Mouse (Mus musculus) CH12.LX (cell line): Measurements from ENCODE around the gene Fgf14.

Experiments used
- BHLHE40 ChIP-seq: IDR thresholded peaks from 2 replicates; pipeline ENCODE4 v1.6.1; 2011; ENCODE audit warnings: mild to moderate bottlenecking, low read depth, low read length, improper control_type of control experiment
- CTCF ChIP-seq, 2 experiments: IDR thresholded peaks in 1 of 2; conservative IDR thresholded peaks in 1 of 2; 2 replicates each; pipeline ENCODE4 v1.5.1; 2011 to 2012; ENCODE audit warnings: low read depth in 2 of 2, low read length in 2 of 2, improper control_type of control experiment in 1 of 2, inconsistent platforms in 1 of 2, mild to moderate bottlenecking in 1 of 2, moderate library complexity in 1 of 2
- ELF1 ChIP-seq: IDR thresholded peaks from 2 replicates; pipeline ENCODE4 v1.6.1; 2014; ENCODE audit warnings: low read depth, mild to moderate bottlenecking, inconsistent platforms, low read length, improper control_type of control experiment
- EP300 ChIP-seq: IDR thresholded peaks from 2 replicates; pipeline ENCODE4 v1.6.1; 2011; ENCODE audit warnings: low read length, improper control_type of control experiment
- IRF4 ChIP-seq: IDR thresholded peaks from 2 replicates; pipeline ENCODE4 v1.6.1; 2014; ENCODE audit warnings: low read depth, mild to moderate bottlenecking, inconsistent platforms, low read length, improper control_type of control experiment
- JUND ChIP-seq: conservative IDR thresholded peaks from 2 replicates; pipeline ENCODE4 v1.6.1; 2011; ENCODE audit warnings: low read depth, low read length, improper control_type of control experiment
- NELFE ChIP-seq: IDR thresholded peaks from 2 replicates; pipeline ENCODE4 v1.6.1; 2011; ENCODE audit warnings: low read depth, low read length, improper control_type of control experiment
- POLR2A ChIP-seq: IDR thresholded peaks from 2 replicates; pipeline ENCODE4 v1.6.1; 2011; ENCODE audit warnings: low read depth, mild to moderate bottlenecking, improper control_type of control experiment, low read length
- USF1 ChIP-seq: IDR thresholded peaks from 2 replicates; pipeline ENCODE4 v1.6.1; 2014; ENCODE audit warnings: low read depth, mild to moderate bottlenecking, inconsistent platforms, low read length, improper control_type of control experiment

GRCm38 (mm10) chr14:124488971-124489370 lies 188.0 kb downstream of the Fgf14 start:
- no peak for TF ChIP-seq JUND
- no peak for TF ChIP-seq POLR2A
- TF ChIP-seq CTCF (conservative IDR thresholded peaks at IDR 0.05 in 1 of 2, IDR thresholded peaks at IDR 0.05 in 1 of 2; ENCODE audit: low read depth in 2 of 2, low read length in 2 of 2): no peak
- no peak for TF ChIP-seq BHLHE40
- no peak for TF ChIP-seq ELF1
- no peak for TF ChIP-seq IRF4
- TF ChIP-seq NELFE: no peak
- TF ChIP-seq EP300: no peak
- TF ChIP-seq USF1: no peak
